Mouse (Mus musculus): ENCODE measurements around the gene Nrros. TPM values are rescaled to one million over a fixed set of nuclear protein-coding genes. Genes with fewer than 3 reads are reported as not detected.

Nrros gene
- total and polyA plus RNA-seq, 3 experiments: 55.9 to 59.8 TPM; not detected in 1

DNA sequence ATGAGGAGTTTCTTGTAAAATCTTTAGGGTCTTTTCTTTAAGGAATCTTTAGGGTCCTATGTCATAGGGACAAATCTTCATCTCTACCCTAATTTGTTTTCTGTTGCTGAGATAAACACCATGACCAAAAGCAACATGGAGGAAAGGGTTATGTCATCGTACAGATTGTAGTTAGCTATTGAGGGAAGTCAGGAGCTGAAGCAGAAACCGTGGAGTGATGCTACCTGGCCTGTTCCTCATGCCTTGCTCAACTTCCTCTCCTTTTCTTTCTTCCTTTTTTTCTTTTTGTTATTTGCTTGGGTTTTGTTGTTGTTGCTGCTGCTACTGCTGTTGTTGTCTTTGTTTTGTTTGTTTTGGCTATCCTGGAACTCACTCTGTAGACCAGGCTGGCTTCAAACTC, 56.8 kb downstream of the Nrros start:
- Histone ChIP-seq H3K27ac (ENCODE audit: control insufficient read depth, low read depth, low read length) (no peak overlapping the region), H3K4me3 (ENCODE audit: control insufficient read depth in 1 of 2, insufficient read depth in 1 of 2, low read depth in 2 of 2, low read length in 2 of 2) (no peak overlapping the region), H3K79me2 (ENCODE audit: control insufficient read depth, insufficient read depth, low read length, poor library complexity) (no peaks in the 10 kb centered on the region), H3K27me3 (ENCODE audit: control insufficient read depth in 1 of 2, insufficient read depth in 2 of 2, low read length in 2 of 2) (no peaks in the 10 kb centered on the region), H3K9me3 (replicated peaks; ENCODE audit: insufficient read depth, low read length) (no peaks in the 10 kb centered on the region), H3K4me1 (ENCODE audit: control insufficient read depth in 1 of 2, insufficient read depth in 2 of 2, low read length in 2 of 2) (peaks cover 0 to 12% of the 10 kb centered on the region in 2 experiments; a peak in 2 of 4 replicates), H3K36me3 (ENCODE audit: control insufficient read depth in 1 of 2, insufficient read depth in 2 of 2, low read length in 2 of 2) (peaks cover 0 to 7% of the 10 kb centered on the region in 2 experiments; a peak in 2 of 4 replicates), H3K9ac (ENCODE audit: control insufficient read depth, low read depth, low read length, poor library complexity, severe bottlenecking) (no peak overlapping the region)
- TF ChIP-seq CHD1 (IDR thresholded peaks at IDR 0.05; ENCODE audit: low read depth, low read length): no peak
- TF ChIP-seq BHLHE40 (IDR thresholded peaks at IDR 0.05; ENCODE audit: borderline replicate concordance, low read depth, low read length): no peak
- TF ChIP-seq POLR2AphosphoS5 (IDR thresholded peaks at IDR 0.05; ENCODE audit: borderline replicate concordance, low read depth, low read length): no peak
- TF ChIP-seq TAL1 (IDR thresholded peaks at IDR 0.05; ENCODE audit: low read length): no peak
- no peak for TF ChIP-seq MAX (IDR thresholded peaks at IDR 0.05; ENCODE audit: low read length)
- DNase-seq (ENCODE audit: low read depth, low spot score): no peak

DNA sequence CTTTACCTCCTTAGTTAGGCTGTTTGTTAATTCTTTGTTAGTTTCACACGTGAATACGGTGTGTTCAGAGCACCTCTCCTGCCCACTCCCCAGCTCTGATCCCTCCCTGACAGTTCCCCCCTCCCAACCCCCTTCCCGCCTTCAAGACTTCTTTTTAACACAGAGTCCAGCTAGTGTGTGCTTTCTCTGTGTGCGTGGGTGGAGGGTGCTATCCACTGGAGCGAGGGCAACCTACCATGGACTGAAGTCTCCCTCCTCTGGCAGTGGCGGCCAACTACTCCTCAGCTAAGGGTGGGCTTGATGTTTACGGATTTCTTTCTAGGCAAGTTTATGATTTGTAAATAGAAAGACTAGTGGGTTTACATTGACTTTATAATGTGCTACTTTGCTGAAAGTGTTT, 57.2 kb downstream of the Nrros start:
- Histone ChIP-seq H3K27me3 (ENCODE audit: control insufficient read depth in 1 of 2, insufficient read depth in 2 of 2, low read length in 2 of 2) (no peaks in the 10 kb centered on the region), H3K9ac (ENCODE audit: control insufficient read depth, low read depth, low read length, poor library complexity, severe bottlenecking) (no peak overlapping the region), H3K4me1 (ENCODE audit: control insufficient read depth in 1 of 2, insufficient read depth in 2 of 2, low read length in 2 of 2) (peaks cover 0 to 11% of the 10 kb centered on the region in 2 experiments; a peak in 2 of 4 replicates), H3K4me3 (ENCODE audit: control insufficient read depth in 1 of 2, insufficient read depth in 1 of 2, low read depth in 2 of 2, low read length in 2 of 2) (no peak overlapping the region), H3K36me3 (ENCODE audit: control insufficient read depth in 1 of 2, insufficient read depth in 2 of 2, low read length in 2 of 2) (peaks cover 0 to 7% of the 10 kb centered on the region in 2 experiments; a peak in 2 of 4 replicates), H3K79me2 (ENCODE audit: control insufficient read depth, insufficient read depth, low read length, poor library complexity) (no peaks in the 10 kb centered on the region), H3K27ac (ENCODE audit: control insufficient read depth, low read depth, low read length) (no peak overlapping the region), H3K9me3 (replicated peaks; ENCODE audit: insufficient read depth, low read length) (no peaks in the 10 kb centered on the region)
- DNase-seq (ENCODE audit: low read depth, low spot score): no peak
- TF ChIP-seq ZC3H11A (IDR thresholded peaks at IDR 0.05; ENCODE audit: low read depth, low read length) (no peak), CTCF (IDR thresholded peaks at IDR 0.05 in 2 of 3, conservative IDR thresholded peaks at IDR 0.05 in 1 of 3; ENCODE audit: control insufficient read depth in 1 of 3, insufficient read depth in 1 of 3, low read depth in 2 of 3, low read length in 3 of 3, poor library complexity in 1 of 3, severe bottlenecking in 1 of 3) (peak in 1 of 3 experiments; percentile 16; a peak in 1 of 6 replicates)

DNA sequence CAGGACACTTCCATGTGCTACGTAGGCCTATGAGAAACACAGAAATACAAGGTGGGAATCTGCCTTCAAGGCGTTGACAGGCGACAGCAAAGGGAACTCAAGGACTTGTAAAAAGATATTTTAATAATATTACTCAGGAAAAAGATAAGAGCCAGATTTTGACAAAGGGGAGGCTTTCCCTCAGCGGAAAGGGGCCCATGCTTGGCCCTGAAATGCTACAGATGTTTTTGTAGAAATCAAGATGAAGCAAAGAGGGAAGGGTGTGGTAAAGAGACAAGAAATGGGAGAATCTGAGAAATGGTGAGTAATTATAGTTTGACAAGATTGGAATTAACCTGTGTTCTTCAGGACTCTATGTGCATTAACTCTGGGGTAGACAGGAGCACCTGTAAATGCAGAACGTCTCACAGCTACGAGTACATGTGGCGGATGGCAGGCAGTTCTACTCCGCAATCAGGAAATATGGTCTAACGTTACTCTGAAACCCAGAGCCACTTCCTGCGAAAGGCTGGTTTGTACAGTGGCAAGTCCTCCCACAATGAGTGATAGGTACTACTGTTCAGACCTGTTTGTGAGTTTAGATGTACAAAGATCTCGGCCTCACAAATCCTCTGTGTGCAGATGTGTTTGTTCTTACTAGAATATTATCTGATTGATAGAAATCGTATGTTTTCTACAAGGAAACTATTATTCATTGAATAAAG, 57.9 kb downstream of the Nrros start:
- Histone ChIP-seq H3K9ac (ENCODE audit: control insufficient read depth, low read depth, low read length, poor library complexity, severe bottlenecking) (no peak overlapping the region), H3K4me3 (ENCODE audit: control insufficient read depth in 1 of 2, insufficient read depth in 1 of 2, low read depth in 2 of 2, low read length in 2 of 2) (no peak overlapping the region), H3K27ac (ENCODE audit: control insufficient read depth, low read depth, low read length) (no peak overlapping the region), H3K27me3 (ENCODE audit: control insufficient read depth in 1 of 2, insufficient read depth in 2 of 2, low read length in 2 of 2) (no peaks in the 10 kb centered on the region), H3K9me3 (replicated peaks; ENCODE audit: insufficient read depth, low read length) (no peaks in the 10 kb centered on the region), H3K4me1 (ENCODE audit: control insufficient read depth in 1 of 2, insufficient read depth in 2 of 2, low read length in 2 of 2) (peaks cover 0 to 7% of the 10 kb centered on the region in 2 experiments; a peak in 2 of 4 replicates), H3K36me3 (ENCODE audit: control insufficient read depth in 1 of 2, insufficient read depth in 2 of 2, low read length in 2 of 2) (peaks cover 0 to 5% of the 10 kb centered on the region in 2 experiments; a peak in 2 of 4 replicates), H3K79me2 (ENCODE audit: control insufficient read depth, insufficient read depth, low read length, poor library complexity) (no peaks in the 10 kb centered on the region)
- peak; percentile 57; the same call in 1 of the 2 replicates for TF ChIP-seq TCF12 (IDR thresholded peaks at IDR 0.05; ENCODE audit: low read depth, low read length)
- no peak for TF ChIP-seq MAX (IDR thresholded peaks at IDR 0.05; ENCODE audit: low read length)
- peak; percentile 98 for TF ChIP-seq RCOR1 (IDR thresholded peaks at IDR 0.05; ENCODE audit: low read depth, low read length)
- TF ChIP-seq NRF1 (IDR thresholded peaks at IDR 0.05; ENCODE audit: insufficient read depth, low read depth, low read length, poor library complexity, severe bottlenecking): no peak
- TF ChIP-seq SMC3 (IDR thresholded peaks at IDR 0.05; ENCODE audit: low read depth, low read length): no peak
- no peak for TF ChIP-seq GABPA (IDR thresholded peaks at IDR 0.05; ENCODE audit: low read depth, low read length)
- peak in 1 of 2 experiments; percentile 65; a peak in 2 of 4 replicates for TF ChIP-seq EP300 (IDR thresholded peaks at IDR 0.05; ENCODE audit: low read depth in 1 of 2, low read length in 2 of 2)
- TF ChIP-seq NELFE (IDR thresholded peaks at IDR 0.05; ENCODE audit: low read depth, low read length): no peak
- TF ChIP-seq ETS1 (IDR thresholded peaks at IDR 0.05; ENCODE audit: low read depth, low read length): peak; percentile 86
- TF ChIP-seq GATA1 (IDR thresholded peaks at IDR 0.05; ENCODE audit: low read depth, low read length): peak; percentile 68
- TF ChIP-seq MAFK (IDR thresholded peaks at IDR 0.05; ENCODE audit: borderline replicate concordance, low read depth, low read length): peak; percentile 29; the same call in 1 of the 2 replicates
- no peak for TF ChIP-seq CHD1 (IDR thresholded peaks at IDR 0.05; ENCODE audit: low read depth, low read length)
- no peak for TF ChIP-seq MAZ (IDR thresholded peaks at IDR 0.05; ENCODE audit: low read depth, low read length)
- no peak for TF ChIP-seq JUND (IDR thresholded peaks at IDR 0.05; ENCODE audit: low read depth, low read length)
- peak; percentile 23; the same call in 1 of the 2 replicates for TF ChIP-seq SIN3A (IDR thresholded peaks at IDR 0.05; ENCODE audit: low read length)
- DNase-seq (ENCODE audit: low read depth, low spot score): peak; percentile 41
